Mouse (Mus musculus): ENCODE data around the gene Gm9745.
"Not testable (repeated sequence)": the region's sequence is repeated elsewhere in the genome, so short reads cannot be mapped to it uniquely, and the experiment has no call there.

Gm9745 gene

GRCm38 (mm10) chr13:8905986-8906385, 42.0 kb downstream of the Gm9745 start:
- not testable (repeated sequence) for DNase-seq (ENCODE audit: low spot score)
